Mouse (Mus musculus): ENCODE measurements at regions not wholly inside any gene's neighbourhood (a gene's known extent, or its start where the extent isn't known, plus 50 kb on each side); places are given as distances from the start of the nearest gene placed in this dataset.

DNA sequence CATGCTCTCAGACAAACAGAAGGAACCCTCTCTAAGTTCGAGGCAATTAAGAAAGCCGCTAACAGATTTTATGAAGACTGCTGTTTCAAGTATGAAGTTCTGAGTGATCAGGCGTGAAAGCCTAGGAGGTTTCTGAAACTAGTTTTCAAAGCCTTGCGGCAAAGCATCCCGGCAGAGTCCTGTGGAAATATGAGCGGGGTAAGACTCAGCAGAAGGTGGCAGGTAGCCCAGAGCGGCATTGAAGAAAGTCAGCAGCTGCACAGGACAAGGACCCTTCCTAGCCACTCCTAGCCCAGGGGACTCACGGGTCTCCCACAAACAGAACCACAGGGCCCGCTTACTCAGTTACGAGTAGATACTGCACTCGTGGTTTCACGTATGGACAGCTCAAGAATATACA lies 54.8 kb upstream of the Zfp280d start:
- Histone ChIP-seq H3K27ac (no peak overlapping the region), H3K9me3 (no peaks in the 10 kb centered on the region), H3K36me3 (replicated peaks) (no peaks in the 10 kb centered on the region), H3K4me2 (no peak overlapping the region), H3K9ac (no peak overlapping the region), H3K27me3 (no peaks in the 10 kb centered on the region), H3K4me1 (peaks cover 10% of the 10 kb centered on the region; the same call in 1 of the 2 replicates), H3K4me3 (replicated peaks) (no peak overlapping the region)
- ATAC-seq (ENCODE audit: low FRiP score): no peak
- 89% methylated on average over 12 of the region's 12 CpGs for WGBS

DNA sequence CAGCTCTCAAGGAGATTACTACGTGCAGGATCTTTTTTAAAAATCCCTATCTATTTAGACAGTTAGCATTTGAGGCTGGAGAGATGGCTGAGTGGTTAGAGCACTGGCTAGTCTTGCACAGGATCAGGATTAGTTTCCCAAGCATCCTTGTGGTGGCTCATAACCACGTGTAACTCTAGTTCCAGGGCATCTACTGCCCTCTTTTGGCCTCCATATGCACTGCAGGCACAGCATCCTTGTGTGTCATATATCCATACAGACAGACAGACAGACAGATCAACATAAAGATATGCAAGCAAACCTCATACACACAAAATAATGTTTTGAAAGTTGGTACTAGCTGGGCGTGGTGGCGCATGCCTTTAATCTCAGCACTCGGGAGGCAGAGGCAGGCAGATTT lies 53.3 kb upstream of the Zfp280d start:
- H3K36me3 ChIP-seq (replicated peaks): no peaks in the 10 kb centered on the region
- H3K4me2 ChIP-seq: no peak overlapping the region
- 83% methylated on average over 5 of the region's 5 CpGs for WGBS
- H3K27me3 ChIP-seq: no peaks in the 10 kb centered on the region
- no peak for ATAC-seq (ENCODE audit: low FRiP score)
- H3K27ac ChIP-seq: no peak overlapping the region
- H3K4me1 ChIP-seq: peaks cover 10% of the 10 kb centered on the region; the same call in 1 of the 2 replicates
- no peaks in the 10 kb centered on the region for H3K9me3 ChIP-seq
- no peak overlapping the region for H3K4me3 ChIP-seq (replicated peaks)
- no peak overlapping the region for H3K9ac ChIP-seq
